Mouse (Mus musculus): Measurements from ENCODE around the gene Ist1. TPM values are rescaled to one million over a fixed set of nuclear protein-coding genes. Genes with fewer than 3 reads are reported as not detected.
A peak's percentile ranks its signal among the peaks of the same experiment; 100 is the strongest.

The Ist1 gene
- polyA plus RNA-seq, 1 experiment from 2014 or later, result 158 TPM

DNA sequence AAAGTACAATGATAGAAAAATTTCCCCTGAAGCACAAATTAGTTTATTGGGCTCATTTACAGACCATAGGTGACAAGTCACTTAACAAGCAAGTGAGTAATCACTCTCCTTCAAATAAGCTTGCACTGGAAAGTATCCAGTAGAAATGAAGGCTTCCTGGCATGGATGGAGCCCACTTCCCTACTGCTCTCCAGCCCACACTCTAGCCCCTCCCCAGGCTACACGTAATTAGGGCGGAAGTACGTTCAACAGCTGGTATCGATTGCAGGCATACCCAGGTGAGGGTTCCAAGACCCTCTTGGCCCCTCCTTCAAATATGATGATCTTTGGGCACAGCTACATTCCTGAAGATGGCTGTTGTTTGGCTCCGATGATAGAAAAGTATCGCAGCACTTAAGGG is 1.1 kb upstream of the Ist1 start:
- ATAC-seq, result no peak
- Histone ChIP-seq H3K36me3 (ENCODE audit: control insufficient read depth, insufficient read depth, low read length) (no peaks in the 10 kb centered on the region), H3K9ac (ENCODE audit: low read depth, low read length) (no peak overlapping the region), H3K27me3 (ENCODE audit: control insufficient read depth, insufficient read depth, low read depth, low read length) (no peaks in the 10 kb centered on the region), H3K4me2 (ENCODE audit: low read length) (peak overlapping the region; percentile 54; the same call in 1 of the 2 replicates), H3K27ac (ENCODE audit: low read length) (no peak overlapping the region), H3K4me3 (ENCODE audit: low read depth, low read length) (no peak overlapping the region), H3K4me1 (ENCODE audit: control insufficient read depth, insufficient read depth, low read length) (peaks cover 23% of the 10 kb centered on the region), H3K9me3 (replicated peaks; ENCODE audit: control insufficient read depth, low read length, poor library complexity, severe bottlenecking) (no peaks in the 10 kb centered on the region)
- 68% methylated on average over 6 of the region's 6 CpGs for WGBS

DNA sequence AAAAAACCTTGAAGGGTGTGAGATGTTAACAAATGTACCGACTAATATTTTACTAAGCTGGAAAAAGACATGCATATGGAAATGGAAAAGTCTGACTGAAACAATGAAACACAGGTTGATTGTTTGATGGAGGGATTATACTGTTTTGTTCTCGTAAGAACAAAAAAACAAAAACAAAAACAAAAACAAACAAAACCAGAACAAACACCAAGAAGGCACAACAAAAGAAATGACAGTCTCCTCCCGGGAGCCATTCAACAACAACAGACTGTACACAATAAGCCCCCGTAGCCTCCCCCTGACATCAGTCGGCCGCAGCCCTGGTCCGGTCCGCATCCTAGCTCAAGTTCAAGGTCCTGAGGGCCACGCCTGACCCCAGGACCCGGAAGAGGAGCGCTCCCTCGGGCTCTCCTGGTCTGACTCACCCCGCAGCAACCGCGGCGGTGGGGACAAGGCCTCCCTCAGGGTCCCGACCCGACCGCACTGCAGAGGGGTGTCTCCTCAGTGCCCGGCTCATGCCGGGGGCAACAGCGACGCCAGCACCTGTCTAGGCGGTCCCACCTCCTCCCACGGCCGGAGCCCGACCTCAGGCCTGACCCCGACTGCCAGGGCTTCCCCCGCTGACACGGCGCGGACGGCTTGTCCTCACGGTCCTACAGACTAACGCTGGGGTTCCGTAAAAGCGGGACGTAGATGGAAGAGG is 466 bp downstream of the Ist1 start:
- Histone ChIP-seq H3K27ac (ENCODE audit: low read length) (peak overlapping the region; percentile 87), H3K9me3 (replicated peaks; ENCODE audit: control insufficient read depth, low read length, poor library complexity, severe bottlenecking) (no peaks in the 10 kb centered on the region), H3K4me3 (ENCODE audit: low read depth, low read length) (peak overlapping the region; percentile 98), H3K4me2 (ENCODE audit: low read length) (peak overlapping the region; percentile 74), H3K27me3 (ENCODE audit: control insufficient read depth, insufficient read depth, low read depth, low read length) (no peaks in the 10 kb centered on the region), H3K9ac (ENCODE audit: low read depth, low read length) (peak overlapping the region; percentile 100), H3K4me1 (ENCODE audit: control insufficient read depth, insufficient read depth, low read length) (peaks cover 23% of the 10 kb centered on the region), H3K36me3 (ENCODE audit: control insufficient read depth, insufficient read depth, low read length) (no peaks in the 10 kb centered on the region)
- WGBS, result under 1% methylated on average over 37 of the region's 38 CpGs
- peak; percentile 78 for ATAC-seq

DNA sequence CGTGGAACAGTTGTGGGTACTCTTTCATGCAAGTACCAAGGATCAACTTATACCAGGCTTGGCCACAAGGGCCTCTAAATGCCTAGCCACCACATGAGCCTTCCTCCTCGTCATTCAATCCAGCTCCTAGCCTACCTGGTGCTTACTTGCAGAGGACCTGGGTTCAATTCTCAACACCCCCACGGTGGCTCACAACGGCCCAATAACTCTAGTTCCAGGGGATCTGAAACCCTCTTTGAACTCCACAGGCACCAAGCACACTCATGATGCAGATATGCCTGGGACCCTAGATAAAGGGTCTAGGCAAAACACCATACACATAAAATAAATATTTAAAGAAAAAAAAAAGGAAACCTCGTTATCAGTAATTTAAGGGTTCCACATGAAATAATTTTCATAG is 1.3 kb downstream of the Ist1 start:
- peak overlapping the region; percentile 100 for H3K9ac ChIP-seq (ENCODE audit: low read depth, low read length)
- peaks cover 23% of the 10 kb centered on the region for H3K4me1 ChIP-seq (ENCODE audit: control insufficient read depth, insufficient read depth, low read length)
- peak overlapping the region; percentile 98 for H3K4me3 ChIP-seq (ENCODE audit: low read depth, low read length)
- WGBS, result 47% methylated on average over 5 of the region's 5 CpGs
- peak overlapping the region; percentile 74 for H3K4me2 ChIP-seq (ENCODE audit: low read length)
- no peaks in the 10 kb centered on the region for H3K36me3 ChIP-seq (ENCODE audit: control insufficient read depth, insufficient read depth, low read length)
- ATAC-seq, result no peak
- H3K9me3 ChIP-seq (replicated peaks; ENCODE audit: control insufficient read depth, low read length, poor library complexity, severe bottlenecking), result no peaks in the 10 kb centered on the region
- no peak overlapping the region; the same call in 1 of the 2 replicates for H3K27ac ChIP-seq (ENCODE audit: low read length)
- no peaks in the 10 kb centered on the region for H3K27me3 ChIP-seq (ENCODE audit: control insufficient read depth, insufficient read depth, low read depth, low read length)

DNA sequence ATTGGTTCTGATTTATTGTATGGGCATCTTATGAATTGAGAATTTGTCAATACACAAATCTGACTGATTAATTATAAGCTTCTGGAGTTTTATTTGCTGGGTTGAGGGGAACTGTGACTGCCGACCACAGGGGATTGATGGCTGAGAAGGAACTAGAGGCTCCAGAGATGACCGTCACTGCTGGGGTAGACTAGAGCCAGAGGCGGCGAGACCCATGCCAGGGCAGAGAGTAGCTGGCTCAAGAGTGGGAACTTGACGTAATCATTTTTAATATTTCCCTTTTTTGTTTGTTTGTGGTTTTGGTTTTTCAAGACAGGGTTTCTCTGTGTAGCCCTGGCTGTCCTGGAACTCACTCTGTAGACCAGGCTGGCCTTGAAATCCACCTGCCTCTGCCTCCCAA is 5.8 kb downstream of the Ist1 start:
- ATAC-seq, result no peak

DNA sequence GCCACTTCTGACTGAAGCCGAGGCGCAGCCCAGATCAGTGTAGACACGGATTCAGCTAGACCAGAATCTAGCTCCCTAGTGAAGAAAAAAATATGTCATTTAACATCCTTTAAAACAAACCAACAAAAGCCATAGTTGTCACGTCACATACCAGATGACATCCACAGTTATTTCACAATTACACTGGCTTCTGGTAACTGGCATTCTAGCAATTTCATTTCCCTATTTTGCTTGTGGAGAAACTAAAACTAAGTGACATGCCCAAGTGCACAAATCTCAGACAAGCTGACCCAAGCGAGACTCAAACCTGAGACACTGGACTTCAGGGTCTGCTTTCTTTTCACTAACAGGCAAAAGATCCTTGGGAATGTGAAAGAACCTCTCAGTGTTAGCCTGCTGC is 10.9 kb downstream of the Ist1 start:
- H3K4me1 ChIP-seq (ENCODE audit: control insufficient read depth, insufficient read depth, low read length), result peaks cover 2% of the 10 kb centered on the region; the same call in 1 of the 2 replicates
- H3K9me3 ChIP-seq (replicated peaks; ENCODE audit: control insufficient read depth, low read length, poor library complexity, severe bottlenecking), result no peaks in the 10 kb centered on the region
- H3K27ac ChIP-seq (ENCODE audit: low read length), result no peak overlapping the region
- no peaks in the 10 kb centered on the region for H3K27me3 ChIP-seq (ENCODE audit: control insufficient read depth, insufficient read depth, low read depth, low read length)
- ATAC-seq, result no peak
- WGBS, result 95% methylated on average over 5 of the region's 5 CpGs
- H3K4me3 ChIP-seq (ENCODE audit: low read depth, low read length), result no peak overlapping the region
- H3K4me2 ChIP-seq (ENCODE audit: low read length), result no peak overlapping the region
- H3K36me3 ChIP-seq (ENCODE audit: control insufficient read depth, insufficient read depth, low read length), result peaks cover 47% of the 10 kb centered on the region
- H3K9ac ChIP-seq (ENCODE audit: low read depth, low read length), result no peak overlapping the region

More for the DNA sequence above, 5.8 kb downstream of the Ist1 start:
- Histone ChIP-seq H3K4me2 (ENCODE audit: low read length) (no peak overlapping the region), H3K9ac (ENCODE audit: low read depth, low read length) (no peak overlapping the region), H3K27ac (ENCODE audit: low read length) (no peak overlapping the region), H3K27me3 (ENCODE audit: control insufficient read depth, insufficient read depth, low read depth, low read length) (no peaks in the 10 kb centered on the region), H3K4me1 (ENCODE audit: control insufficient read depth, insufficient read depth, low read length) (peaks cover 19% of the 10 kb centered on the region), H3K36me3 (ENCODE audit: control insufficient read depth, insufficient read depth, low read length) (peaks cover 10% of the 10 kb centered on the region), H3K9me3 (replicated peaks; ENCODE audit: control insufficient read depth, low read length, poor library complexity, severe bottlenecking) (no peaks in the 10 kb centered on the region), H3K4me3 (ENCODE audit: low read depth, low read length) (no peak overlapping the region)
- 92% methylated on average over 5 of the region's 5 CpGs for WGBS

DNA sequence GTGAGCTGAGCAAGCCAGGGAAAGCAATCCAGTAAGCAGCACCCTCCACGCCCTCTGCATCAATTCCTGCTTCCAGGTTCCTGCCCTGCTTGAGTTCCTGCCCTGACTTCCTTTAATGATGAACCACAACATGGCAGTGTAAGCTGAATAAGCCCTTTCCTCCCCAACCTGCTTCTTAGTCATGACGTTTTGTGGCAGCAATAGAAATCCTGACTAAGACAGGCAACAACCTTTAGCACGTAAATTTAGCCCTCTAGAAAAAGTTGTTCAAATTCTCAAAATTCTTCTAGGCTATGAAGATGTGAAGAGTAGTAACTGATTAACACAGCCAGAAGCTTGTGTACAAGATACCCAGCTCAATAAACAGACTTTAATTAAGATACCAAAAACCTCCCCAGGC is 11.5 kb downstream of the Ist1 start:
- Histone ChIP-seq H3K36me3 (ENCODE audit: control insufficient read depth, insufficient read depth, low read length) (peaks cover 51% of the 10 kb centered on the region), H3K4me3 (ENCODE audit: low read depth, low read length) (no peak overlapping the region), H3K9ac (ENCODE audit: low read depth, low read length) (no peak overlapping the region), H3K27ac (ENCODE audit: low read length) (no peak overlapping the region), H3K9me3 (replicated peaks; ENCODE audit: control insufficient read depth, low read length, poor library complexity, severe bottlenecking) (no peaks in the 10 kb centered on the region), H3K4me1 (ENCODE audit: control insufficient read depth, insufficient read depth, low read length) (peaks cover 2% of the 10 kb centered on the region; the same call in 1 of the 2 replicates), H3K4me2 (ENCODE audit: low read length) (no peak overlapping the region), H3K27me3 (ENCODE audit: control insufficient read depth, insufficient read depth, low read depth, low read length) (no peaks in the 10 kb centered on the region)
- ATAC-seq, result no peak
- 79% methylated on average over 3 of the region's 3 CpGs for WGBS

DNA sequence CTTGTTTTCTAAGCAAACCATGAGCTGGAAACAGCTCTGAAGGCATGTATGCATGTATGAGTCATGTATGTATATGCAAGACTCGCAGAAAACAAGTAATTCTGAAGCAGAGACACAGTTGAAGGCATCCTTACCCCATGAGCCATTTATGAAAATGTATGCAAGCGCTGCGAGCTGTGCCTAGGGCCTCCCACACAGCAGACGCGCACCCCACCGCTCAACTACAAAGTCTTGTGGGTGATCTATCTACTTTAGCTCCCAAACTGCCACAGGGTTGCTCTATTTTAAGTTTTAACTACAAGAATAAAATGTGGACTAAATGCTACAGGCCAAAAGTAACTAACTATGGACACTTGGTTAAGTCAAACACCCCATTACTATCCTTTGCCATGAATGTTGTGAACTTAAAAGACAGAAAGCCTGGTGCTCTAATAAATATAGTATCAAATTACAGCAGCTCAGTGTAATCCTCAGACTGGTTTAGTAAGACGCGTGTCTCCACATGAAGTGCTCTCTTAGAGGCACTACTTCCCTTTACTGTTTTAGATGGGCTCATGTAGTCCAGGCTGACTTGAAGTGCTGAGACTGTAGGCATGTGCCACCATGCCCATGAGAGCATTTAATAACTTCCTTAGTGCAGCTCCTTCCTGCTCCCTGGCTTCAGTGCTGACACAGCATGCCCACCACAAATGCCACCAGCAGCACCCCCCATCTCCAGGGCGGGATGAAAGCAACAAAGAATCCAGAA is 17.0 kb downstream of the Ist1 start:
- no peak overlapping the region for H3K4me3 ChIP-seq (ENCODE audit: low read depth, low read length)
- H3K4me1 ChIP-seq (ENCODE audit: control insufficient read depth, insufficient read depth, low read length), result no peaks in the 10 kb centered on the region
- no peak overlapping the region for H3K27ac ChIP-seq (ENCODE audit: low read length)

DNA sequence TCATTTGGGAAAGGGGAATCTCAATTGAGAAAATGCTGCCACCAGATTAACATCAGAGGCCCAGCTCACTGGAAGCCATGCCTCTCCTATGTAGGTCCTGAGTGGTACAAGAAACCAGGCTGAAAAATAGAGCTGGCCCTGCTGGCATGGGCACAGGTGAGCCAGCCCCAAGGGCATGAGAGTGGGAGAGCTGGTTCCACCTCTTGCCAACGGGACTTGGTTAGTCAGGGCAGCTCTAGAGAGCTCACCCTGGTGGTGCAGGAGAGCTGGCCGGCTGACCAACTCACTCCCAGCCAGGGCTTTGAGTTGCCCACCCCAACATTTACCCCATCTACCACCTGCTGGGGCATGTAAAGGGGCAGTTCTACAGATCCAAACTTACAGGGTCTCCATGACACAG is 19.5 kb downstream of the Ist1 start:
- H3K4me3 ChIP-seq (ENCODE audit: low read depth, low read length), result no peak overlapping the region
- ATAC-seq, result no peak
- no peak overlapping the region for H3K4me2 ChIP-seq (ENCODE audit: low read length)
- 94% methylated on average over 2 of the region's 2 CpGs for WGBS
- peaks cover 73% of the 10 kb centered on the region for H3K36me3 ChIP-seq (ENCODE audit: control insufficient read depth, insufficient read depth, low read length)
- no peaks in the 10 kb centered on the region for H3K9me3 ChIP-seq (replicated peaks; ENCODE audit: control insufficient read depth, low read length, poor library complexity, severe bottlenecking)
- H3K27me3 ChIP-seq (ENCODE audit: control insufficient read depth, insufficient read depth, low read depth, low read length), result no peaks in the 10 kb centered on the region
- no peaks in the 10 kb centered on the region for H3K4me1 ChIP-seq (ENCODE audit: control insufficient read depth, insufficient read depth, low read length)
- H3K9ac ChIP-seq (ENCODE audit: low read depth, low read length), result no peak overlapping the region
- H3K27ac ChIP-seq (ENCODE audit: low read length), result no peak overlapping the region

More for the DNA sequence above, 17.0 kb downstream of the Ist1 start:
- Histone ChIP-seq H3K9me3 (replicated peaks; ENCODE audit: control insufficient read depth, low read length, poor library complexity, severe bottlenecking) (no peaks in the 10 kb centered on the region), H3K27me3 (ENCODE audit: control insufficient read depth, insufficient read depth, low read depth, low read length) (no peaks in the 10 kb centered on the region), H3K9ac (ENCODE audit: low read depth, low read length) (no peak overlapping the region), H3K4me2 (ENCODE audit: low read length) (no peak overlapping the region), H3K36me3 (ENCODE audit: control insufficient read depth, insufficient read depth, low read length) (peaks cover 72% of the 10 kb centered on the region)
- no peak for ATAC-seq
- 96% methylated on average over 9 of the region's 9 CpGs for WGBS

DNA sequence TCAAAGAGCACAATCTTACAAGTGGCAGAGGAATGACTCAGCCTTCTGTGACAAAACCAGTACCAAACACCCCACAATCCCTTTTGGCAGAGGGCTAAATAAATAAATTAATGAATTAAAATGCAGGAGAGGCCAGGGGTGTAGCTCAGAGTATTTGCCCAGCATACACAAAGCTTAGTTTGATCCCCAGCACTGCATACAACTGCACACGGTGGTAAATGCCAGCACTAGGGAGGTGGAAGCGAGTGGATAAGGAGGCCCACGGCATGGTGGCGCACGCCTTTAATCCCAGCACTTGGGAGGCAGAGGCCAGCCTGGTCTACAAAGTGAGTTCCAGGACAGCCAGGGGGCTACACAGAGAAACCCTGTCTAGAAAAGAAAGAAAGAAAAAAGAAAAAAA is 20.4 kb downstream of the Ist1 start:
- Histone ChIP-seq H3K9ac (ENCODE audit: low read depth, low read length) (no peak overlapping the region), H3K4me1 (ENCODE audit: control insufficient read depth, insufficient read depth, low read length) (no peaks in the 10 kb centered on the region), H3K36me3 (ENCODE audit: control insufficient read depth, insufficient read depth, low read length) (peaks cover 69% of the 10 kb centered on the region), H3K9me3 (replicated peaks; ENCODE audit: control insufficient read depth, low read length, poor library complexity, severe bottlenecking) (no peaks in the 10 kb centered on the region), H3K27ac (ENCODE audit: low read length) (no peak overlapping the region), H3K4me3 (ENCODE audit: low read depth, low read length) (no peak overlapping the region), H3K4me2 (ENCODE audit: low read length) (no peak overlapping the region), H3K27me3 (ENCODE audit: control insufficient read depth, insufficient read depth, low read depth, low read length) (no peaks in the 10 kb centered on the region)
- ATAC-seq, result no peak
- 89% methylated on average over 5 of the region's 5 CpGs for WGBS

Measured in midbrain, embryonic 16.5 days (tissue).